Mouse (Mus musculus) brain, embryonic 14.5 days (tissue): ENCODE results near the gene Enpp4.

Experiments used
- CTCF ChIP-seq: fragments of 200-500 bp; IDR thresholded peaks from 2 replicates; pipeline ENCODE4 v1.5.1; 2012; ENCODE audit warnings: inconsistent platforms, mild to moderate bottlenecking, moderate library complexity, borderline replicate concordance; ENCODE audit not compliant: insufficient read depth, insufficient read length; ENCODE audit errors: extremely low read depth
- POLR2A ChIP-seq: fragments of 200-500 bp; IDR thresholded peaks from 2 replicates; pipeline ENCODE4 v1.6.1; 2012; ENCODE audit warnings: mild to moderate bottlenecking, inconsistent platforms, borderline replicate concordance; ENCODE audit not compliant: poor library complexity, insufficient read depth, insufficient read length, severe bottlenecking; ENCODE audit errors: extremely low read depth

DNA sequence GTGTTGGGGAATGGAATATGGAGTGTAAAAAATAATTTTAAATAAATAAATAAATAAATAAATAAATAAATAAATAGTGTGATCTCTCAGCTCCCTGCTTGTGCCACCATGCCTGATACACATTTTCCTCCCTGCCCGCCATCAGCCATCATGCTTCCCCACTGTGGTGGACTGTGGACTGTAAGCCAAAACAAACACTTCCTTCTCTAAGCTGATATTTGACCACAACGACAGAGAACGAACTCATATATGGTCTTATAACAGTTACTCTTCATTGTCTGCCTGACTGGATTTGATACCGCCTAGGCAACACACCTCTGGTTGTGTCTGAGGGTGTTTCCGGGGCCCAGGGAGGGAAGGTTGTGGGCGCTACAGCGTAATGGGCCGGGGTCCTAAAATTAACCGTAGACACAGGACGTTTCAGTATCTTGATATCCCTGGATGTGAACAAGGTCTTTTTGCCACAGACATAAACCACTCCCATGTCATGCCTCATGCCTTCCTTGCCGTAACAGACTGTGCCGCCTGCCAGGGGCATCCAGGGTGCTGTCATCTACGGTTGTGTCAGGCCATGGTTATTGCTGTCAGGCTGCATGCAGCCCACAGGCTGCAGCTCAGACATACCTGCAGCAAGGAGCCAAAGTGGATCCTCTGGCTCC is 23.6 kb upstream of the Enpp4 start:
- TF ChIP-seq CTCF: no peak
- TF ChIP-seq POLR2A: no peak
